Mouse (Mus musculus) lung, postnatal 0 days (tissue): Measurements from ENCODE around the gene Ankrd31.

Source experiments
- CTCF ChIP-seq: IDR thresholded peaks from 2 replicates; pipeline ENCODE4 v1.5.1; 2016; ENCODE audit warnings: antibody characterized with exemption, mild to moderate bottlenecking
- EP300 ChIP-seq: IDR thresholded peaks from 2 replicates; pipeline ENCODE4 v1.6.1; 2016; ENCODE audit warnings: antibody characterized with exemption, mild to moderate bottlenecking, control low read depth

GRCm38 (mm10) chr13:96947722-96948121 is 199.7 kb downstream of the Ankrd31 start:
- no peak for TF ChIP-seq CTCF
- TF ChIP-seq EP300 = no peak
